Mouse (Mus musculus) CH12F3 (cell line): ENCODE measurements around the gene Mgat4a.

ENCODE experiments used
- in situ Hi-C: fragments of 300-500 bp; cut with MboI; formaldehyde crosslinking; loops from 2 replicates; pipeline ENCODE4 v1.14.3; 2020; ENCODE audit warnings: low sequenced_read_pairs

The Mgat4a gene

GRCm38 (mm10) chr1:37408678-37409077 is 132.1 kb downstream of the Mgat4a start:
- in situ Hi-C loops: no loop called here

DNA sequence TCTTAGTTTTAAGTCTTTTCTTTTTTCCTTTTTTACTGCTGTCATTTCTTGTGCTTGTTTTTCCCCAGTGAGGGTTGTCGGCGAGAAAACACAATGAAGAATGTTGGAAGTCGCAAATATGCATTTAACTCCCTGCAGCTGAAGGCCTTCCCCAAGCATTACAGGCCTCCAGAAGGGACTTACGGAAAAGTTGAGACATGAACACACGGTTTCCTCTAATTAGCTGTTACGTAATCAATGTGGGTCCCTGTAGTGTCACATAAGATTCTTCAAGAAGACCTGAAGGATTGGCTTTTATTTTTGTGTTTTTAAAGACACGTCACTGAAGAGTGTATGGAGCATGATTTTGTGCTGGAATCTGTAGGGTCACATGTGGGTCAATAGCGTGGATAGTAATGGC is 132.8 kb downstream of the Mgat4a start:
- in situ Hi-C loops: no loop called here

DNA sequence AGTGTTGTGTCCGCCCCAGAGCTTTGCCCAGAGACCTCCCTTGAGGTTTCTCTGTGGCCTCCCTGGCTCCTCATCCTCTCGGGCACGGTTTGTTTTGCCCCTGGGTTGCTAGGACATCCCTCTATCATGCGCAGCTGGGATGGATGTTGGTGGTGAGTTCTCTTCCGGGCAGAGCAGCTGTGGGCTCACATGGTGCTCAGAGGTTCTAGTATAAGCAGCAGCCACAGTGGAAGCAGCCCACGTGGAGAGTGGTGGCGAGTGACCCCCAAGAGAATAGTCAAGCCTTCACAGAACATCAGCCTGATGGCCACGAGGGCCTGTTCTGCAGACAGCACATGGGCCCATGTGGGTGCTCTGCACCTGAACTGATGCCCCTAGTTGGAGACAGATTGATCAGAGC is 133.6 kb downstream of the Mgat4a start:
- in situ Hi-C loops: no loop called here

DNA sequence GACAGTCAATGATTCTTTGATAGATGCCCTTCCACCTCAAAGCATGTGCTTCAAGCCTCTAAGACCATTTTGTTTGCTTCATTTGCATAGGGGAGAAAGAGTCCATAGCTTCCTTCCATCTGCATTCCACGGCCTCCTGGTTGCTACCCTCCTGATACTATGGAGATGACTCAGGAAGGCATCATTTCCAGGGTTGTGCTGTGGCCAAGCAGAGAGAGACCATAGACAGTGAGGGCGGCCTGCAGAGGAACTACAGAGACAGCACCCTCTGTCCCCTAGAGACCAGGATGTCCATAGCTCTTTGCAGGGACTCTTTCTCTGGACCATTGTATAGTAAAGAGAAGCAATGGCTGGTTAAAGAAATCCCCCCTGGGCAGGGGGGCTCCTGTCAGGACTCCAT is 135.7 kb downstream of the Mgat4a start:
- in situ Hi-C loops: no loop called here

- in situ Hi-C loops: loop anchor here (5.0 kb wide), 1 partner anchor 134 kb away; no protein-coding TSS in a partner anchor
Observed at GRCm38 (mm10) chr1:37401687-37402086, 139.1 kb downstream of the Mgat4a start.

DNA sequence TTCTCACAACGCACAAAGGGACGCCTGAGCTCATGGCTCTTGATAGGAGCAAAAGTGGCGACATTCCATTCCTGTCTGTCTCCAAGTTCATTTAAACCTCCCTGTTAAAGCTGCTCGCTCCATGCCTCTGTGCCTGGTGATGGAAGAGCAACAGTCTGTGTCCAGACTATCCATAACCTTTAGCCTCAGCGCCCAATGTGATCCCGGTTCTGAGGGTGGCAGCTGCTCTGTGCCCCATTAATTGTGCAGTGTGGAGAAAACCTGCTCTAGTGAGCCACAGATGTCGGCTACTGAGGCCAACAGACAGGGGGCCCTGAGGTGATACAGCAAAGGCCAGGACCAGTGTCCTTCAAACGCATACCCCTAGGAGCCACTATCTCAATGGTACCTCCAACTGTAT is 141.1 kb downstream of the Mgat4a start:
- in situ Hi-C loops: loop anchor here (5.0 kb wide), 1 partner anchor 132 kb away; no protein-coding TSS in a partner anchor

DNA sequence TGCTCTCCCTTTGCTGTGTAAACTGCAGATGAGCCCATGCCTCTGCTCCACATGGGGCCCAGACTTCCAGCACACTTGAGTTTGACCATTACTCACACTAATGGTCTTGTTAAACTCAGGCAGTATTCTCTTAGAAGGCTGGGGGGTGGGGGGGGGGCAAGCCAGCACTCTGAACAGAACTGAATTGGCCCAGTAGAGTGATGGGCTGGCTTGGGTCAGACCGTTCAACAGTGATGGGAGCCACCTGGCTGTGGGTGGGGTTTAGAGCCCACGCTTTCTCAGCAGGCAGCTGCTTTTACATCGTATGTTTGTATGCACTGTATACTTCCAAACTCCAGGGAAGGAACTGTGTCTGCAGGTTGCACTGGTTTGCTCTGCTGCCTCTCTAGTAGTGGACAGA is 141.9 kb downstream of the Mgat4a start:
- in situ Hi-C loops: no loop called here

GRCm38 (mm10) chr1:37396481-37396880 is 144.3 kb downstream of the Mgat4a start:
- in situ Hi-C loops: no loop called here

- in situ Hi-C loops: no loop called here
Observed at GRCm38 (mm10) chr1:37393174-37393573, 147.6 kb downstream of the Mgat4a start.
